Mouse (Mus musculus) liver, postnatal 0 days (tissue): ENCODE data around the gene Dlg2.

Source experiments
- CTCF ChIP-seq: sonication (generic); IDR thresholded peaks from 2 replicates; pipeline ENCODE4 v1.5.1; 2016; ENCODE audit warnings: antibody characterized with exemption, low read depth
- EP300 ChIP-seq: IDR thresholded peaks from 2 replicates; pipeline ENCODE4 v1.6.1; 2016; ENCODE audit warnings: antibody characterized with exemption, low read depth, mild to moderate bottlenecking

GRCm38 (mm10) chr7:91311177-91311576, 834.7 kb downstream of the Dlg2 start:
- TF ChIP-seq CTCF (no peak), EP300 (no peak)
